Mouse (Mus musculus): Measurements from ENCODE around the gene Serpina10.
"Not testable (repeated sequence)": the region's sequence is repeated elsewhere in the genome, so short reads cannot be mapped to it uniquely, and the experiment has no call there.

The Serpina10 gene

GRCm38 (mm10) chr12:103615141-103615540, 16.1 kb downstream of the Serpina10 start:
- DNase-seq (ENCODE audit: low spot score): no peak

GRCm38 (mm10) chr12:103601839-103602238, 29.4 kb downstream of the Serpina10 start:
- DNase-seq (ENCODE audit: low spot score): no peak

- DNase-seq (ENCODE audit: low spot score): no peak
Observed at GRCm38 (mm10) chr12:103600364-103600763, 30.9 kb downstream of the Serpina10 start.

- DNase-seq (ENCODE audit: low spot score): no peak
Observed at GRCm38 (mm10) chr12:103598411-103598810, 32.8 kb downstream of the Serpina10 start.

GRCm38 (mm10) chr12:103583771-103584170, 47.5 kb downstream of the Serpina10 start:
- DNase-seq (ENCODE audit: low spot score): no peak

GRCm38 (mm10) chr12:103578148-103578547, 53.1 kb downstream of the Serpina10 start:
- not testable (repeated sequence) for DNase-seq (ENCODE audit: low spot score)

GRCm38 (mm10) chr12:103569690-103570089, 61.6 kb downstream of the Serpina10 start:
- no peak for DNase-seq (ENCODE audit: low spot score)

- peak; percentile 4 for DNase-seq (ENCODE audit: low spot score)
Observed at GRCm38 (mm10) chr12:103567129-103567528, 64.1 kb downstream of the Serpina10 start.

GRCm38 (mm10) chr12:103565151-103565550, 66.1 kb downstream of the Serpina10 start:
- no peak for DNase-seq (ENCODE audit: low spot score)

All from adipocyte (in vitro differentiated cells).